Mouse (Mus musculus) left cerebral cortex, postnatal 25 days (tissue): ENCODE results near the gene Slc39a2. TPM values are rescaled to one million over a fixed set of nuclear protein-coding genes. Genes with fewer than 3 reads are reported as not detected.

Experiments
- DNase-seq, 2 experiments: peaks; one replicate each; pipeline ENCODE4 v3.0.0; 2022; ENCODE audit warnings: low spot score in 2 of 2, mixed read lengths in 1 of 2
- intact Hi-C: fragments of 180-260 bp; cut with DNase I; formaldehyde crosslinking; loops from one replicate; pipeline ENCODE4 v1.15.1; 2025
- total RNA-seq, 2 experiments: library from RNA; stranded (reverse); gene quantifications; 2 replicates each; pipeline ENCODE4 v1.2.3; 2021

Slc39a2 gene
- total RNA-seq, 2 experiments from 2014 or later, result 4.8 to 6.6 TPM

- no peak for DNase-seq
- intact Hi-C loops, result loop anchor here (10.0 kb wide), 2 partner anchors 299 to 961 kb away; partner anchors contain the start of genes Pip4p1, Pnp and Supt16
Observed at GRCm38 (mm10) chr14:51896019-51896418, 3.3 kb downstream of the Slc39a2 start.

- DNase-seq, result peak in 1 of 2 experiments; percentile 64
- intact Hi-C loops, result loop anchor here (10.0 kb wide), 2 partner anchors 298 to 962 kb away; partner anchors contain the start of genes Pip4p1, Pnp and Supt16
Observed at GRCm38 (mm10) chr14:51896539-51897170, 4.0 kb downstream of the Slc39a2 start.

GRCm38 (mm10) chr14:51899351-51899750, 6.7 kb downstream of the Slc39a2 start:
- intact Hi-C loops, result loop anchor here (10.0 kb wide), 2 partner anchors 295 to 965 kb away; partner anchors contain the start of genes Pip4p1, Pnp and Supt16
- DNase-seq, result no peak

GRCm38 (mm10) chr14:51902806-51903710, 10.4 kb downstream of the Slc39a2 start:
- peak; percentile 61 to 69 for DNase-seq
- intact Hi-C loops, result loop anchor here (2.0 to 5.0 kb wide), 3 partner anchors 28 to 119 kb away; partner anchors contain the start of gene Zfp219

- intact Hi-C loops, result loop anchor here (2.0 to 5.0 kb wide), 3 partner anchors 27 to 119 kb away; partner anchors contain the start of gene Zfp219
- DNase-seq, result no peak
Observed at GRCm38 (mm10) chr14:51903782-51904181, 11.1 kb downstream of the Slc39a2 start.

- intact Hi-C loops, result loop anchor here (5.0 kb wide), 2 partner anchors 103 to 118 kb away; partner anchors contain the start of gene Zfp219
Observed at GRCm38 (mm10) chr14:51904706-51905105, 12.0 kb downstream of the Slc39a2 start.

GRCm38 (mm10) chr14:51906102-51906501, 13.4 kb downstream of the Slc39a2 start:
- DNase-seq, result no peak
- intact Hi-C loops, result no loop called here

More at GRCm38 (mm10) chr14:51904706-51905105, 12.0 kb downstream of the Slc39a2 start:
- DNase-seq, result no peak

GRCm38 (mm10) chr14:51911301-51911700, 18.6 kb downstream of the Slc39a2 start:
- intact Hi-C loops, result no loop called here

GRCm38 (mm10) chr14:51912391-51913061, 19.8 kb downstream of the Slc39a2 start:
- DNase-seq, result no peak
- intact Hi-C loops, result no loop called here

More at GRCm38 (mm10) chr14:51911301-51911700, 18.6 kb downstream of the Slc39a2 start:
- DNase-seq, result no peak

GRCm38 (mm10) chr14:51913062-51913959, 20.6 kb downstream of the Slc39a2 start:
- intact Hi-C loops, result no loop called here

GRCm38 (mm10) chr14:51913960-51914762, 21.5 kb downstream of the Slc39a2 start, which contains the start of gene Ndrg2:
Gene Ndrg2 (minus strand): TSS chr14:51914158.
- intact Hi-C loops, result loop anchor here (2.0 kb wide), 2 partner anchors 15 to 71 kb away; partner anchors contain the start of gene Arhgef40
- peak; percentile 62 to 76 for DNase-seq

More at GRCm38 (mm10) chr14:51913062-51913959, 20.6 kb downstream of the Slc39a2 start:
- peak; percentile 62 to 66 for DNase-seq

- no peak for DNase-seq
- intact Hi-C loops, result loop anchor here (2.0 kb wide), 2 partner anchors 14 to 70 kb away; partner anchors contain the start of gene Arhgef40
Observed at GRCm38 (mm10) chr14:51915030-51915429, 22.3 kb downstream of the Slc39a2 start.

- intact Hi-C loops, result no loop called here
- DNase-seq, result no peak
Observed at GRCm38 (mm10) chr14:51916539-51916938, 23.9 kb downstream of the Slc39a2 start.

GRCm38 (mm10) chr14:51918125-51918524, 25.4 kb downstream of the Slc39a2 start, which contains the start of gene Tppp2:
Gene Tppp2 (plus strand): TSS chr14:51918425.
- intact Hi-C loops, result no loop called here
- no peak for DNase-seq

- DNase-seq, result no peak
Observed at GRCm38 (mm10) chr14:51918966-51919365, 26.3 kb downstream of the Slc39a2 start.

GRCm38 (mm10) chr14:51921759-51922570, 29.3 kb downstream of the Slc39a2 start:
- intact Hi-C loops, result no loop called here

More at GRCm38 (mm10) chr14:51918966-51919365, 26.3 kb downstream of the Slc39a2 start:
- intact Hi-C loops, result no loop called here

GRCm38 (mm10) chr14:51922571-51922865, 29.8 kb downstream of the Slc39a2 start, which contains the start of gene Rnase13:
Gene Rnase13 (minus strand): TSS chr14:51922773.
- DNase-seq, result no peak
- intact Hi-C loops, result no loop called here

More at GRCm38 (mm10) chr14:51921759-51922570, 29.3 kb downstream of the Slc39a2 start:
- DNase-seq, result peak; percentile 46 to 75
